Mouse (Mus musculus) yolk sac, embryonic 10.5 days (tissue): ENCODE measurements around the gene Psmb9.
"Not testable (repeated sequence)": the region's sequence is repeated elsewhere in the genome, so short reads cannot be mapped to it uniquely, and the experiment has no call there.

Experiments
- DNase-seq: peaks from one replicate; pipeline ENCODE4 v3.0.0-alpha.2; 2017; ENCODE audit warnings: low spot score

Psmb9 gene

DNA sequence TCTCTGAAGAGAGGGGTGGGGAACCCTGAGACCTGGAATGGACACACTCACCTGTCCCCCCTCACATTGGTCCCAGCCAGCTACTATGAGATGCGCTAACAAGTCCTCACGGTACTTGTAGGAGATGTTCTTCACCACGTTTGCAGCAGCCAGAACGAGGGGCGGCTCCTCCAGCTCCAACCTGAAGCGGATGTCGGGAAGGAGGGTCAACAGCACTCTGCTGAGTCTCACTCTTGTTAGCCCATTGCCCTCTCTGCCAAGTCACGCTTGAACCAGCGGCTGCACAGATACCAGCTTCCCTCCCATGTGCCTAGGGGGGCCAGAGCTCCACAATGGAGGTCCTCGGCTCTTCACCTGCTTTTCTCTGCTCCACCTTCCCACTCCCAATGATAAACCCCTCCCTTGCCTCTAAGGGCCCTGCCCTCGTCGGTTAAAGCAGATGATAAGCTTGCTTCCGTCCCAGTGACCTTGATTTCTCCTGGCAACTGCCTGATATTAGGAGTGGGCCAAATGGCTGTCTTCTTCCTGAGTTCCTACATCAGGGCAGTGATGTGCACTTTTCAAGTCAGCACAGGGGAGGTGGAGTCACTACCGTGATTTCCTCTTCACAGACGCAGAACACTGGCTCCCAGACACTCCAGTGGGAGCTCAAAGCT, 3.9 kb downstream of the Psmb9 start:
- no peak for DNase-seq

DNA sequence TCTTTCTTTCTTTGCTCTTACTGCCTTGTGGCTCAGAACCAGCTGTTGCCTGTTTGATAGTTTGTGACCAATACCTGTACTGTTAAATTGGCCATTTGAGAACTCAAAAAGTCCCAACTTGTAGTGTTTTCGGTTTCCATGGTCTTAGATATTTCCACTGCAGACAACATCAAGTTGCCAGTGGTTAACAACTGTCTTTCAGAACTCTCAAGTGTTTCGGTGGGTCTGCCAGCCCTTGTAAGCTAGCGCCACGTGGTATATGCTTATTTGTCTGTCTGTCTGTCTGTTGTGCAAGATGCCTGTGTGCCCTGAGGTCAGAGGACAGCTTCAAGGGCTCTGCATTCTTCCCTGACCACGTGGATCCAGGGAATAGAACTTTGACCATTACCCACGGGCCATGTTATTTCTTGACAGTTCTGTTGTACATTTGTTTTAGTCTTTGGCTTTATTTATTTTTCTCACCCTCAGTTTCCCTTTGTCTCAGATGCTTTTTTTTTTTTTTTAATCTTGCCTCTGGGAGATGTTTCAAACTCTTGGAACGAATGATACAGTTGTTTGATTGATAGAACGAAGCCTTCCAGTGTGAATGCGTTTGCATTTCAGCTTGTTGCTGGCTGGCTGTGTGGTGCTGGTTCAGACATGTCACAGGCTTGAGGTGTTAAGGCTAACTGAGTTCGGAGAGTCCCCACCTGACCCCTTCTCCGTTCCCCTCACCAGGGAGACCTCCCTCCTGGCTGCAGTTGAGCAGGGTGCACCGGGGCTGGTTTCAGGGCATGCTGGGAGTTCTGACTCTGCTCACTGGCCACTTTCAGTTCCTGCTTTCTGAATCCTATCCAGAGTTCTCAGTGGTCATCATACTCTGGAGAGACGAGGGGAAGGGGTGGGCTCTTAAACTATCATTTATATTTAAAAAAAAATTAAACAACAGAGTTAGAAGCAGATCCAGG, 7.4 kb downstream of the Psmb9 start:
- peak; percentile 68 for DNase-seq

DNA sequence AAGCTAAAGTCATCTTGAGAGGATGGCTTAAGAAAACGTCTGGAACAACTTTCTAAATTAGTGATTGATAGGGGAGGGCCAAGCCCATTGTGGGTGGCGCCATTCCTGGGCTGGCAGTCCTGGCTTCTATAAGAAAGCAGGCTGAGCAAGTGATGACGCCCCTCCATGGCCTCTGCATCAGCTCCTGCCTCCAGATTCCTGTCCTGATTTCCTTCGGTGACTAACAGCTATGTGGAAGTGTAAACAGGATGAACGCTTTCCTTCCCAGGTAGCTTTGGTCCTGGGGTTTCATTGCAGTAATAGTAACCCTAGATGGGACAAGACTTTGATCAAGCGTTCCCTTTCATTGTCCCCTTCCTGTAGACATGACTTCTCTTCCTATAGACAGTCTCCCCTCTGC, 8.5 kb downstream of the Psmb9 start:
- no peak for DNase-seq

DNA sequence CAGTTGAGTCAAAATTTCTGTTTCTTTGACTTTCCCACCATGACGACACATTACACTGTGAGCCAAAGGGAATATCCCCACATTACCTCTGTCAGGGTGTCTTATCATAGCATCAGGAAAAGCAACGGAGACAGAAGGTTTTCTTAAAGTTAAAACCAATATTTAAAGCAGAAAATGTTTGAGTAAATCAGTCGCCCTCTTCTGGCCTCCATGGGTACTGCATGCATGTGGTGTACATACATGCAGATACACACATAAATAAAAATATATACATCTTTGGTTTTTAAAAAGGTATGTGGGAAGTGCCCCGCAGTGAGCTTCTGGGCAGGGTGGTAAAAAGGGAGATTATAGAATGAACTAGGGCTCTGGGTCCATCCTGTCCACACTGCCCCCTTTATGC, 10.4 kb downstream of the Psmb9 start:
- DNase-seq = no peak

DNA sequence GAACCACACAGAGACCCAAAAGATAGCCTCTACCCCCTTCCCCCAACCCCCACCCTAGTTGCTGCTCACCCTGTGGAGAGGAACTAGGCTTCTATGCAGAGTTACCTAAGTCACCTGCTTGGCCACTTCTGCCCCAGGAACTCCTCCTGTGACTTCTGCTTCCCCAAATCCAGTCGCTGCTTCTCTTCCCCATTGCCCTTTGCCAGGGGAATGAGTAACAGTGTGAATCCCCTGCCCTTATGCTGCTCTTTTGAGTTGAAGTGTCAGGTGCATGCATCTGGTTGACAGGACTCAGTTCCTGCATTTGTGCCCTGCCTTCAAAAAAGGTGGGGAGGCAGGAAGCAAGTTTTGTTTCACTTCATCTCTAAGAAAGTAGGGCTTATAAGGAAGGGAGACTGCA, 13.5 kb downstream of the Psmb9 start:
- DNase-seq = no peak

DNA sequence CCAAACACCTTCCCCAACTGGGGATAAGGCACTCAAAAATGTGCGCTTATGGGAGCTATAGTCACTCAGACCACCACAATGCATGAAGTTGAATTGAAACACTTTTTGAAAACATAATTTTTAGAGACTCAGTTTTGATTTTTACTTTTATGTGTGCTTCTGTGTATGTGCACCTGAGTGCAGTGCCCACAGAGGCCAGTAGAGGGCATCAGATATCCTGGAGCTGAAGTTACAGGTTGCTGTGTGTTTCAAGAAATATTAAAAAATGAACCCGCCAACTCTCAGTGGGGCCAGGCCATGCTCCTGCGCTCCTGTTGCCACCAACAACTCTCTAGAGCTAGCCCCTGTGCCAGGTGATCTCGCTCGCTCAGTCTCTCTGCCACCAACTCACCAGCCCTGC, 15.0 kb downstream of the Psmb9 start:
- no peak for DNase-seq

DNA sequence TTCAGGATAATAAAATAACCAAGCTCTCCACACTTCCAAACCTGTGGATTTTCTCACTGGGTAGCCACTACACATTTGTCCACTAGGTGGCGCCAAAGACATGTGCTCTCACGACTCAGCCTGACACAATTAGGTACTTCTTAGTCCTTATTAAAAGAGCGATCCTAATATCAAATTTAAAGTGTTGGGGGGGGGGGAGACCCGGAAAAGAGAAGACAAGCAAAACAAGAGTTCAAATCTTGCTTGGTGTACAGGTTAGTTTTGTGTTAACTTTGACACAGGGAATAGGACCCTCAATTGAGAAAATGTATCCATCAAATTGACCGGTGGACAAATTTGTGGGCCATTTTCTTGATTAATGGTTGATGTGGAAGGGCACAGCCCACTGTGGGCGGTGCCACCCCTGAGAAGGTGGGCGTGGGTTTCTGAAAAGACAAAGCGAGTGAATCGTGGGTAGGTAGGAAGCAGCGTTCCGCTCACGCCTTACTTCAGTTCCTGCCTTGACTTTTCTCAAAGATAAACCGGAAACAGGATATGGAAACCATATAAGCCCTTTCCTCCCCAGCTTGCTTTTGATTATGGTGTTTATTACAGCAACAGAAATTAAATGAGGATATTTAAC, 16.6 kb downstream of the Psmb9 start:
- peak; percentile 32 for DNase-seq

DNA sequence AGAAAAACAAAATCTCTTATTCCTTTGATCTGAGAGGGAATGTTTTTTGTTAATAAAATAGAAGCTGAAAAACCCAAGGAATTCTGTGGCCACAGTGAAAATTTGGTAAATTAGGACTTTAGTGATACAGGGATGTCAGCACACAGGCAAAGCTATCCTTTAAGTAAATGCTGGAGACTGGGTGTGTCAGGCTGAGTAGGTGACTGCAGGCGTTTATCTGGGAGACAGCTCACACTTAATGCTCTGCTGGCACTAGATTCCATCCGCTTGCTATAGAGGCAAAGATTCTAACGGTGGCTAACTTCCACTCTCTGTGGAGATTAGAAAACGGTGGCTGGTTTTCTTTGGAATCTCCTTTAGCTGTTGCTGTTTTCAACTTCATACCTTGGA, 17.1 kb downstream of the Psmb9 start:
- DNase-seq = no peak

DNA sequence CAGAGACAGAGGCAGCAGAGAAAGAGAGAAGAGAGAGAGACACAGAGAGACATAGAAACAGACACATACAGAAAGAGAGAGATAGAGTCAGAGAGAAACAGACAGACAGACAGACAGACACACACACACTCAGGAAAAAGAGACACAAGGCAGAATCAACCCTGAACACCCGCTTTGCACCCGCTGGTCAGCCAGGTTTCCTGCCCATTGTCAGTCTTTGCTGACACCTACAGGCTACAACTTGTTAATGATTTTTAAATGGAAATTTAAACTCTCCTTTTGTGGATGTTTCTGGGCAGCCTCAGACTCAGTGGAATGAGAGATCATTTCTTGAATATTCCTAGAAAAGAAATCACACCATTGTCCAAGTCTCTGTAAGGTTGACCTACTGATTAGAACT, 18.3 kb downstream of the Psmb9 start:
- peak; percentile 9 for DNase-seq

DNA sequence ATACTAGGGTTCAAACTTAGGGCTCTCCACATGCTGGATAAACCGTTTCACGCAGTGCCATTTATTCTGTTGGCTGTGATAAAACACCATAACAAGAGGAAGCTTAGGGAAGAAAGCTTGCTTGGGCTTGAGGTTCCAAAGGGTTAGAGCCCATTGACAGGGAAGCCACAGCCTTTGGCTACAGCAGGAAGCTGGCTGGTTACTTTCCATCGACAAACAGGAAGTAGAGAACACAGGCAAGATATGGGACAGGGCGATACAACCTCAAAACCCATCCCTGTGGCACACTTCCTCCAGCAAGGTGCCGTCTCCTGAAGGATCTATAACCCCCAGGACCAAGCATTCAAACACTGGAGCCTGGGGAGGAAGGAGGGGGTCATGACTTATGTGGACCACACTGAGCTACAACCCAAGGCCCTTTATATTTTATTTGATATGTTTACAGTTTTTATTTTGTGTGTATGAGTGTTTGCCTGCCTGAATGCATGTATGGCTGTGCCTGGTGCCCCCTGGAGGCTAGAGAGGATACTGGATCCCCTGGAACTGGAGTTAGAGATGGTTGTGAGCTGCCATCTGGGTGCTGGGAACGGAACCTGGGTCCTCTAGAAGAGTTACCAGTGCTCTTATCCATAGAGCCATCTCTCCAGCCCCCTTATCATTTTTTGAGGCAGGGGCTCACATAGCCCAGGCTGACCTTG, 22.4 kb downstream of the Psmb9 start:
- DNase-seq = no peak

DNA sequence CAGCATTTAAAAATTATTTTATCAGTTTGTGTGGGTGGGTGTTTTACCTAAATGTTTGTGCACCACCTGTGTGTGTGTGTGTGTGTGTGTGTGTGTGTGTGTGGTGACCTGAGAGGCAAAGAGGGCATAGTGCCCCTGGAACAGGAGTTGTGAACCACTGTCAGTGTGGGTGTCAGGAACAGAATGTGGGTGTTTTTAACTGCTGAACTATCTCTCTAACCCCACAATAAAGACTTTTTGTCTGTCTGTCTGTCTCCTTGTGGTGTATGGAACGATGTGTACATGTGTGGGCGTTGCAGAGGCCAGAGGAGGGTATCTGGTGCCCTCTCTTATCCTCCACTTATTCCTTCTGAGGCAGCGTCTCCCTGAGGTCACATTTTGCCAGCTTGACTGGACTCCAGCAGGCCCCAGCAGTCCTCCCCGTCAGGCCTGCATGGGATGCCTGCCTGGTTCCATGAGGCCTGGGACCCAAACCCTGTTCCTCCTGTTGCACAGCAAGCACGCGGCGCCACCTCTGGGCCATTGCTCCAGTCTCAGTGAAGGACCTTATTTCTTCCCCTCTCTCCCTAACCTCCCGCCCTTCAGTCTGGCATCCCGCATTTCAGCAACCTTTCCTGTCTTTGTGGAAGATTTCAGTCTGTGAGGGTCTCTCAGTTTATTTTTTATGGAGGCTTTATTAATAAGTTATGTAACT, 23.2 kb downstream of the Psmb9 start:
- DNase-seq = no peak

DNA sequence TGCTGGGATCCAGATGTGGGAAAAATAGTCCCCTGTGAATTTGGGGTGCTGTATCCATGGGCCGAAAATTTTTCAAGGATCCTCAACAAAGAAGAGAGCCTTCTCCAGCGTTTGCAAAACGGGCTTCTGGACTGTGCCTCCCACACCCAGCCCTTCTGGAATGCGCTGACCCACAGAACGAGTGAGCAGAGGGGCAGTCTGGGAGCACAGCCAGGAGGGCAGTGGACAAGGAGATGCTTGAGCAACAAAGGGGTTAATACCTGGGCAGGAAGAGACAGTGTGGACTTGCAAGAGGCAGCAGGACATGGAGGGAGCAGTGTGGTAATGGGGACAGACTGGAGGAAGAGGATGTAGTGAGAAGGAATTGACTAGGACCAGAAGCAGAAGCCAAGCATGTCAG, 32.0 kb downstream of the Psmb9 start:
- DNase-seq = no peak

DNA sequence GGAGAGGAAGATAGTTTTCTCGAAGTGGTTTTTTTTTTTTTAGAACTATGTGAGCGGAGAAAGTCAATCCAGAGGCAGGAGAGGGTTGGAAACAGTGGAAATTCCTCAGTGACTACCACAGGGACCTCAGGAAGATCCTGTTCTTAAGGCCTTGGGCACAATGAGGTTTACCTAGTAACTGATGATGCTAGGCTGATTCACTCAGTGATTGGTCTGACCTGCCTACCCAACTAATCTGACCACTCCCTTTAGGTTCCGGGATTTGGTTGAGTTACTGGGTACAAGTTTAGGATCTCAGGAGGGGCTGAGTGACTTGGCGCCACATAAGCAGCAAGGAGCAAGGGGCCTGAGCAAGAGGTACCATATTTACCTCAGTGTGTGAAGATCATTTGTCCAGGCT, 34.6 kb downstream of the Psmb9 start, which contains the start of gene H2-DMb1:
Gene H2-DMb1, plus strand, starts transcription at position 150 of the 400 bp plus-strand sequence.
- no peak for DNase-seq

DNA sequence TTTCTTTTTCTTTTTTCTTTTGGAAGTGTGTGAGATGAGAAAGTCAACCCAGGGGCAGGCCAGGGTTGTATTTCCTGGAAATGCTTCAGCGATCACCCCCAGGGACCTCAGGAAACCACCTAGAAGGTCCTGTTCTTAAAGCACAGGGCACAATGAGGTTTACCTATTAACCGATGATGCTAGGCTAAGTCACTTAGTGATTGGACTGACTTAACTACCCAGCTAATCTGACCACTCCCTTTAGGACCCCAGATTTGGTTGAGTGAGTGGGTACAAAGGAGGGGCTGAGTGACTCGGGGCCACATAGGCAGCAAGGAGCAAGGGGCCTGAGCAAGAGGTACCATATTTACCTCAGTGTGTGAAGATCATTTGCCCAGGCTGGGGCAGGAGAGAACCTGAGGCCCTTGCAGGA, 42.6 kb downstream of the Psmb9 start:
- DNase-seq = no peak

DNA sequence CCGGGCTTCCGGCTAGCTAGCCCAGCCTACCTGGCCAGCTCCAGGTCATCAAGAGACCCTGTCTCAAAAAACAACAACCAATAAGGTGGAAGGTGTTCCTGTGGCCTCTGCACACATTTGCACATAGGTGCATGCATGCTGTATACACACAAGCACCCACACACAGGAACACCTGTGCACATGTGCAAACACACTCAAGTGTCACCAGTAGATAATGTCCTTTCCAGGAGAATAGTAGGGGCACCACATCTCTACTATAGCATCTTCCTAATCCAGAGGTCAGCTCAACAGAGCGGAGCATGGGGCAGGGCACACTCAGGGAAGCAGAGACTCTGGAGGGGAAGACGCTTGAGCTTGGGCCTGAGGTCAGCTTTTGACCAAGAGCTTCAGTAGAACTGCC, 43.3 kb downstream of the Psmb9 start:
- not testable (repeated sequence) for DNase-seq

DNA sequence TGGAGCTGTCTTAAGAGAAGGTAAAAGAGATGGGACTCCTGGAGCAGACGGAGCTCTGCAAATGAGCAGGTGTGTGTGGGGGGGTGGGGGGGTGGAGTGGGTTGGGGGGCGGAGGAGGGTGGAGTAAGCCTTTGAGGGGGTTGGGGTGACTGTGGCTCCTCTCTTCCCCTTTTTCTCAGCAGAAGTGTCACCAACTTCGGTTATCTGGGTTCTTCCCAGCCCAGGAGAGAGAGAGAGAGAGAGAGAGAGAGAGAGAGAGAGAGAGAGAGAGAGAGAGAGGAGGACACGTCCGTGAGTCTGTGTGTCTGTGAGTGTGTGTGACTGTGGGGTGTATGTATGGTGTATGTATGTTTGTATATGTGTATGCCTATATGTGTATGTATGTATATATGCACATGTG, 44.1 kb downstream of the Psmb9 start:
- no peak for DNase-seq

DNA sequence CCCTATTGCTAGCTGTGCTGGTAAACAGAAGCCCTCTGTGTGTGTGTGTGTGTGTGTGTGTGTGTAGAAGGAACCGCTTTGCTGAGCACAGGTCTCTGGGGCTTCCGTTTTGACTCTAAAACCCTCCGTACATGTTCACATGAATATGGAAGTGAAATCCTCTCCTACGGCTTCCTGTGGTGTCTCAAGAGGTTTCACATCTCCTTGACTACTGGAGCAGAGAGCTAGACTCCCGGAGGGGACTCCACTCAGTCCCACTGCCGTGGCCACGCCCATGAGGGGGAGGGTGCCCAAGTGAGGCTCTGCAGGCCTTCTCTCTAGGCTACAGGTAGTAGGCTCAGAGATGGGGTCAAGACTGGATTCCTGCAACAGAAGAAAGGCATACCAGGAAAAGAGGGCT, 44.5 kb downstream of the Psmb9 start, which contains the start of gene H2-DMb2:
Gene H2-DMb2, plus strand, starts transcription at position 275 of the 400 bp plus-strand sequence.
- DNase-seq = no peak

DNA sequence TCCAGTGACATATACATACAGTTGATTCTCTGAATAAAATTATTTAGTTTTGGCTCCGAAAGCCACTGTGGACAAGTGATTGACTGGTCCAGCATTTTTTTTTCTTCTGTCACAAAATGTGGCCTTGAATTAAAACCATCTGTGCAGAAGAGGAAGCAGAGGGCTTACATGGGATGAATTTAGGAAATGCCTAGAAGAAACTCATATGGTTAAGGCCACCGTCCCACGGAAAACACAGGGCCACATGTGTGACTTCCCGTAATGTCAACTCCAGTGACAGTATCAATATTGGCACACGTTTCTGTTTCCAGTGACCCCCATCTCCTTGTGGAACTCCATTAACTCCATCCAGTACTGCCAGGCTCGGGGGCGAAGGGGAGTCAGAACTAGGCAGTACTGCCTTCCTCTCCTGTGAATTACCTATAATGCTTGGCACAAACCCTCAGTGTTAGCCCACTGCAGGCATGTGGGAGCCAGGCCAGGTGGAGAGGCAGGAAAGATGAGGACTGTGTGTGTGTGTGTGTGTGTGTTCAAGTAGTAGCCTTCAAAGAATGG, 45.0 kb downstream of the Psmb9 start:
- DNase-seq = no peak

DNA sequence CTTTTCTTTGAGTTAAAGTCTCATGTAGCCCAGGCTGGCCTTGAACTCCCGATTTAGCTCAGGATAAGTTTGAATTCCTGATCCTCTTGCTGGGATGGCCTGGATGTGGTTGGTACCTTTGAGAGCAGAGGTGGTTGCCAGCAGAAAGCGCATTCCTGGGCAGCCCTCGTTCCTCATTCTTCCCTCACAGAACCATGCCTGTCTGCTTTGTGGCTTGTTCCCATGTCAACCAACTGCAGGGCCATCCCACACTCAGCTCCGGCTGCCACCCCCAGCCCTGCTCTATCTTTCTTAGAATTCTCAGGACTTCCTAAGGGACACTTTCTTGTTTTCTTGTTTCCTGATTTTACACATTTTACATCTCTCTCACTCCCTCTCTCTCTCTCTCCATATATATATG, 46.1 kb downstream of the Psmb9 start:
- no peak for DNase-seq

DNA sequence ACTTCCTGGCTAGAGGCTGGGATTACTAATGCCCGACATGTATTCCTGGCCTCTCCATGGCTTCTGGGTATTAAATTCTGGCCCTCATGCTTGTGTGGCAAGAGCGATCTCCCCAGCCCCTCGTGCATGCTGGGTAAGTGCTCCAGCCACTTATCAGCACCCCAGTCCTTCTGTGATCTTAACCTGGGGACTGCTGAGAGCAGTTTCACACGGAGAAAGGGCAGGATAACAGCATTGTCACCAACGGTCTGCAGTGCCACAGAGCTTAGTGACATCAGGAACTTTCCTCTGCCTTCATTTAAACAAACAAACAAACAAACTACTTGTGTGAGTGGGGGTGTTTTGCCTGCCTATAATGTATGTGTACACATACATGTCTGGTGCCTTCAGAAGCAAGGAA, 47.3 kb downstream of the Psmb9 start:
- DNase-seq = no peak

DNA sequence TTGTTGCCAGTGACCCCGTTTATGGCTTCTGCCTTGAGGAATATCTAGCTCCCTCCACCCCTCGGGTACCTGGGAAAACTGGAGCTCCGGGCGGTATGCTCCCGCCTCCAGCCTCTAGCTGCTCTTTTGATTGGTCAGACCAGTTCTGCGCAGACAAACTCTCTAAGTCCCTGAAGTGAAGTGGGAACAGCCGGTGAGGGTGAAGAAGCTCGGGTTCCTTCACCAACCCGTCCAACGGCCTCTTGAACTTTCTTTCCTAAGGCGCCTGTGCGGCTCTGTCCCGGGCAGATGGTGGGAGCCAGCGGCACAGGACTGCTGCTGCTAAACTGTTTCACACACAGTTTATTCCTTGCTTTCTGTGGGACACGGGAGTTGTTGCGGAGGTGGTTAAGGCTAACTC, 48.1 kb downstream of the Psmb9 start:
- peak; percentile 51 for DNase-seq
